Mouse (Mus musculus): ENCODE results near the gene Gpbp1. TPM values are rescaled to one million over a fixed set of nuclear protein-coding genes. Genes with fewer than 3 reads are reported as not detected.
A peak's percentile ranks its signal among the peaks of the same experiment; 100 is the strongest.

Gpbp1 gene
- total RNA-seq (2021) = 10 to 100 TPM; 64.9 to 74.7 TPM
- long read RNA-seq, experiment 1, transcript Gpbp1-202 (12 exons, 3,299 nt) = minor isoform, 28 of 95 reads
- long read RNA-seq, experiment 1, transcript Gpbp1-201 (13 exons, 3,694 nt) = major isoform, 39 of 95 reads
- long read RNA-seq, experiment 1, partial matches to known transcripts = 2 of 95 reads
- long read RNA-seq, experiment 1, other reads (novel, unspliced or antisense) = 26 of 95 reads
- long read RNA-seq, experiment 2, transcript Gpbp1-201 (13 exons, 3,694 nt) = major isoform, 44 of 122 reads
- long read RNA-seq, experiment 2, transcript Gpbp1-202 (12 exons, 3,299 nt) = minor isoform, 40 of 122 reads
- long read RNA-seq, experiment 2, partial matches to known transcripts = 9 of 122 reads
- long read RNA-seq, experiment 2, other reads (novel, unspliced or antisense) = 29 of 122 reads

DNA sequence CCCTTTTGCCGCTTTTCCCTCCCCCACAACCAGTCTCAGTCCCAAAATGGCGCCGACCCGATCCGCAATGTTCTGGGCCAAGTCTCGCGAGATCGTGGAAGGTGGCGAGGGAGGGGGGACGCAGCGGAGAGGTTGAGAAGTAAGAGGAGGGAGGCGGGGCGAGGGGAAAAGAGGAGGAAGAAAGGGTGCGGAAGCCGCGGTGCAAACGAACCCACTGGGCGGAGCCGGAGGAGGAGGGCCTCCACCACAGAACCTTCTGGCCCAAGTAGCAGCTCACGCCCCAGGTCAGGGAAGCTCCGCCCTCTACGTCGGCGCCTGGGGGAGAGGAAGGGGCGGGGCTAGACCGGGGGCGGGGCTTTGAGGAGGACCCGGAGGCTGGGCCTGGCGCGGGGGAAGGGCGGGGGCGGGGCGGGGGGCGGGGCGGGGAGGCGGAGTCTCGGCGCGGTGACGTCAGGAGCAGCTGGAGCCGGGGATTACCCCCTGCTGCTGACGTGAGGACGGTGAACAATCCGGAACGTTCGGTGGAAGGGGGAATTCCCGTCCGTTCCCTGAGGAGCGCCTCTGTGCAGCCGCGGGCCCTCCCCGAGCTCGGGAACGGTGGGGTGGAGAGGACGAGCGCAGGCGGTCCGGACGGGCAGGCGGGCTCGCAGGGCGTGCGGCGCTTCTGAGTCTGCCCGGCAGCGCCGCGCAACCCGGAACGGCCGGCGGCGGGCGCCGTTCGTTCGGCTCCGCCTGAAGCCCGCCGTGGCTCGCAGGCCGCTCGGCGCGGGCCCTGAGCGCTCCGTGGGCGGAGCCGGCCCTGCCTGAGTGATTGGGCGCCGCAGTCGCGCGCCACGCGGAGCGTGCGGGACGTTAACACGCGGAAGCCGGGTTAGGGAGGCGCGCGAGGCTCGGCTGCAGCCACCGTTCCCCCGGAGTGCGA is at the start of gene Gpbp1:
TSS of gene Gpbp1 (minus strand) at position 310 of the 922 bp plus-strand sequence.
- DNase-seq (ENCODE audit: low spot score in 2 of 2) = peak; percentile 99 to 100

DNA sequence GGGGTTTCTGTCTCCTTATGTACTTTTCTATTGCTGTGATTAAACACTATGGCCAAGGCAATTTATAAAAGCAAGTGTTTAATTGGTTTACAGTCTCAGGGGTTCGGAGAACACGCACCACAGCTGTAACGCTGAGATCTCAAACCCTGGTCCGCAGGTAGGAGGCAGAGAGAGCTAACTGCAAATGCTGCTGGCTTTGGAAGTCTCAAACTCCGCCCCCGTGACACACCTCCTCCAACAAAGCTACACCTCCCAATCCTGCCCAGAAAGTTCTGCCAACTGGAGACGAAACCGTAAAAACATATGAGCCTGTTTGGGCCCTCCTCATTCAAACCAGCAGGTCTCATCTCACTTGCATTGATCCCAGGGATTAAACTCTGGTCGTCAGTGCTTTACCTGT is 47.8 kb upstream of the Gpbp1 start:
- DNase-seq (ENCODE audit: low spot score in 2 of 2) = no peak

DNA sequence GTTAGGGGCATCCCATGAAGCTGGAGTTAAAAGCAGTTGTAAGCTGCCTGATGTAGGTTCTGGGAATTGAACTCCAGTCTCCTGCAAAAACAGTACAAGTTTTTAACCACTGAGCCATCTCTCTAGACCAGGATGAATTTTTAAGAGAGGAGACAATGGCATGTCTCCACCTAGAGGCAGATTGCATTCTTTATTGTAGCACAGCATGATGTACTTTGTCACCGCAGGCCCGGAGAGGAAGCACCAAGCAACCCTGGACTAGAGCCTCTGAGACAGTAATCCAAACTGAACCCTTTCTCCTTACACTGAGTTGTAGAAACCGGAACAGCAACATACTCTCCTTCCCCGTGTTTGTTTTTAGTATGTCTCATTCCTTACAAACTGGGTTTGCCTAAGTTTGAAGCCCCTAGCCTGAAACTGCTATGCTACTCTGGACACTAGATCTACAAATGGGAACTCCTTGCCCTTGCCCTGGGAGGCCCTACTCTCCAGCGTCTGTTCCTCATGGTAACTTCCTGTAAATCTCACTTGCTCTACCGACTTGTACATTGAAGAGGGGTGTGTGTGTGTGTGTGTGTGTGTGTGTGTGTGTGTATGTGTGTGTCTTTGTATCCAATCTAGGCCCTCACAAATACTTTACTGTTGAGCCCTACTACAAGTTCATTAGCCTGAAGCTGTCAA is 46.4 kb upstream of the Gpbp1 start:
- DNase-seq (ENCODE audit: low spot score in 2 of 2) = no peak

DNA sequence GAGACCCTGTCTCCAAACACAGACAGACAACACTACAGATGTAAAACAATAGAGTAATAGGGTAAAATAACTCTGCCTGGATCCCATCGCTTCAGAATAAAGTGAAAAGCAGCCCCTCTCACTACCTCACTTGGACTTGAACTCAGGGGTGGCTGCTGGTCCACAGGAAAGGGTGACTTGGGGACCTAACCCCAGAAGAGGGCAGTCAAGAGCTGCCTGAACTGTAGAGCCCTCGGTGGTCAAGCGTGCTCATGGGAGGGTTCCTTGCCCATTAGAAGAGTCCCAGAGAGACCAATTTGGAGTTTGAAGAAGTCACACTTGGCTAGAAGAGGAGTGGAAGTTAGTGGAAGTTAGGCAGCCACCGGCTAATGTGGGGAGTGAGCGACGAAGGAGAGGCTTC is 44.2 kb upstream of the Gpbp1 start:
- DNase-seq (ENCODE audit: low spot score in 2 of 2) = no peak

DNA sequence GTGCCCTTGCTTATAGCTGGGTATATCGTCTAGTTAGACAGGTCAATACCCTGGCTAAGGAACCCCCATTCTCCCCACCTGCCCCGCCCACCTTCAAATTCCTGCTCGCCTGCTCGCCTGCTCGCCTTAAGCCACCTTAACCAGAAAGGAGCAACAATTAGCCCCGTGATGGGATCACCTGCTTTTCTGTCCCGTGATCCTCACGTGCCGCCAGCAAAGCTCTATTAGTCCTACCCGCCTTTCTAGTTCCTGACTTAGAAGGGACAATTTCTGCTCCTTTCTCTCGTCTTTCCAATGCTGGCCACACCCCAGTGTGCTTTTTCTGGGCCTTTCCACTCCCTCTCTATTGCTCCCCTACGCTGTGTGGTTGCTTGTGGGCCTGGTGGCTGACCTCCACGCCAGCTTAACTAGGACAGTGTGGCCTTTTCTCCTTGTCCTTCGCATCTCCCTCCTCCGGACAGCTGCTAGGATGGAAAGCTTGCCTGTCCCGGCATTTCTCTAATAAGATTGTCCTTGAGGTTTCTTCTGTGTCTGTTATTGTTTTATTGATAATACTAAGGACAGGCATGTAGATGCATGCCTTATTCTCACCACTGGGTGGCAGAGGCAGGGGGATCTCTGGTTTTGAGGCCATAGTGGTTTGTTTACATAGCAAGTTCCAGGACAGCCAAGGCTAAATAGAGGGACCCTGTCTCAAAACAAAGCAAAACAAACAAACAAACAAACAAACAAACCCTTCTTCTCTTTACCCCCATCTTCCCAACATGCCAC is 42.5 kb upstream of the Gpbp1 start:
- no peak for DNase-seq (ENCODE audit: low spot score in 2 of 2)

DNA sequence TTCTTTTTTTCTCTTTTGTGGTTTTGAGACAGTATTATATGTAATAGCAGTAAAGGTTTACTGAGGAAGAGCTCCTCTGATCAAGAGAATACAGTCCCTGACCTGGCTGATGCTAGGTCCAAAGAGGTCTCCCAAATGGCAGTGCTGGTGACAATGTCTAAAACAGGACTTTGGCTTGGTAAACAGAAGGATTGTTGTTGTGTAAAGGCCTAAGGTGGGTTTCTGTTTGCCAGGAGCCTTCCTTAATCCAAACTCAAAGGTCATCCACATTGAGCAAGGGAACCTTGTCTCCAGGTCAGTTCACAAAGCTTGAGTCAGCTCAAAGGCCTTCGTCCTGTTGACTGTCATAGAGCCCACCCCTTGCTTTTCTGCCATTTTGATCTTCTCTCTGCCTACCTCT is 41.8 kb upstream of the Gpbp1 start:
- no peak for DNase-seq (ENCODE audit: low spot score in 2 of 2)

DNA sequence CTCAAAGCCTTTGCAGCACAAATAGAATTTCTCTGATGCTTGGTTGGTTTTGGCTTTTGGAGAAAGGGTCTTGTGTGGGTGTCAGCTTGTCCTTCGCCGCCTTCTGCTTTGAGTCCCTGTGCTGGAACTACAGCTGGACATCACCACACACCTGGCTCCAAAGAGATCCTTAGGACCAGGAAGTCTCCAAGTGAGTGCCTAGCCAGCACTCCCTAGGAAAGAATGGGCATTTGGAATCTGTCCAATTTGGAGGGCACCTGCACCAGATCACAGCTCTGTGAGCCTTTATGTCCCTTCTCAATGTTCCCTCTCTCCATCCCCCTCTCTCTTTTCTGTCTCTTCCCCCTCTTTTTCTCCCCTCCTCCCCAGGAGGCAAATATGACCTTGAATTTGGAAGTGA is 34.4 kb upstream of the Gpbp1 start:
- DNase-seq (ENCODE audit: low spot score in 2 of 2) = no peak

DNA sequence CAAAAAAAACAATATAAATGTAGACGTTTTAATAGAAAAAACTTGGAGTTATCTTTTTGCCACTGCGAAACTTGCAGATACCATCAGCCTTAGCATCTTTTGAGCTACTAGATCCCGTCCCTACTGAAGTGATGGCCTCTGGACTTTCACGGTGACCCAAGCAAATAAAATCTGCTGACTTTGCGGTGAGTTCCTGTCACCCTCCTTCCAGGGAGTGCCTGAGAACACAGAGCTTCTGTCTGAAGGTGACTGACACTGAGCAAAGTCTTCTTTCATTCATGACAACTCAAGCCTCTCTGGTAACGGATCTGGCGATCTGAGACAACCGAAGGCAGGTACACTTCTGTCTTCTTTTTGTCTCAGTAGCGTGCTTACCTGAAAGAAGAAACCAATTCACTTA is 32.4 kb upstream of the Gpbp1 start:
- no peak for DNase-seq (ENCODE audit: low spot score in 2 of 2)

DNA sequence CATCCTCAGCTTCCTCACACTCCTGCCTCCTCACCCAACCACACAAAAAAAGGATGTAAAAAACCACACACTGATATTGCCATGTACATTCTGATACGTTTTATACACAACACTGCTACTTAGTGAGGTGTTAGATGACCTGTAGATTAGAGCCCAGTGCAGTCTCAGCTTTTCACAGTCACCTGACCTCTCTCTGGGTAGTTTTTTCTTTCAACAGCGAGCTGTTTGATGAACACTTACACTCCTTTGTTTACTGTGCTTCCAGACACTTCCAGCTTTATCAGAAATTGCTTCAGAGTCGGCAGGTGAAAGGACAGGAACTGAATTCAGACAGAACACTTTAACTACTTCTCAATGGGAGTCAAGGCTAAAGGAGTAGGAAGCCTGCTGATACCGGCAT is 30.5 kb upstream of the Gpbp1 start:
- DNase-seq (ENCODE audit: low spot score in 2 of 2) = no peak

DNA sequence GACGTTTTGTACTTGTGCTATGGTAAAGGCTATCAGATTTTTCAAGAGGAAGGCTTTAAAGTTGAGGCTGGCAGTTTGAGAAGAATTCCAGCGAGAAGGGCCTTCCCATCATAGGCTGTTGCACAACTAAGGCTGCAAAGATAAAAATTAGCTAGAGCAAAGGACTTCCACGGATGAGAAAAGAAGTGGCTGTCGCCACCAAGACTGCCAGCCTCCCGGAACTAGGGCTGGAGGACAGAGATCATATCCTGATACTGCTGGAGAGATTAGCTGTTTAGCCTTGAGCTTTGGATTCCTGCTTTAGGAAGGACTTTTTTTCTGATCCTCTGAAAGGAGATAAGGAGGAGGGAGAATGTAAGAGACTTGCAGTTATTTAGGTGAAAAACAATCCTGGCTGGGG is 28.4 kb upstream of the Gpbp1 start:
- no peak for DNase-seq (ENCODE audit: low spot score in 2 of 2)

DNA sequence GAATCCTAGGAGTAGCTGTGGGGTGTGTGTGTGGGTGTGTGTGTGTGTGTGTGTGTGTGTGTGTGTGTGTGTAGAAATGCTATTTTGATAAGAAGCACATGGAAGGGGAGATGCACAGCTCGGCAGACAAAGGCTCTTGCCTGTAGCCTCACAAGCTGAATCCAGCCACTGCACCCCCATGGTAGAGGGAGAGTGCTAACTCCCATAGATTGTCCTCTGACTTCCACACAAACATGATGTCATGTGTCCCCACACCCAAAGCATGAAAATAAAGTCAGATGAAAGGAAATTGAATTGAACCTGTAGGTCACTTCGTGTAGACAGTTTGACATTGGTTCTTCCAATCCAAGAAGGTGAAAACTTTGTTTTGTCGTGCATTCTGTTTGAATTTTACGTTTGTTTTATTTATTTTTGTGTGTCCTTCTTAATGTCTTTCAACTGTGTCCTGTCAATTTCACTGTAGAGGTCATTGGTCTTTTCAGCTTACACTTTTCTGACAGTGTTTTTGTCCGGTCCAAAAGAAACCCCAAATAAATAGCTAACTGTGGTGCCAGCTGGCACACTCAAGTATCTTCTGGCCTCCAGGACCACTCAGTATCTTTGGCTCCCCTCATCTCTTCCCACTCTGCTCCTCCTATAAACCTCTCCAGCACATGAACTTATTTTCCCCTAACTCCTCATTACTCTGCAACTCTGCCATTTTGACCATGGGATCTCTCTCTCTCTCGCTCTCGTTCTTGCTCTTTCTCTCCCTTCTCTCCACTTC is 26.7 kb upstream of the Gpbp1 start:
- no peak for DNase-seq (ENCODE audit: low spot score in 2 of 2)

DNA sequence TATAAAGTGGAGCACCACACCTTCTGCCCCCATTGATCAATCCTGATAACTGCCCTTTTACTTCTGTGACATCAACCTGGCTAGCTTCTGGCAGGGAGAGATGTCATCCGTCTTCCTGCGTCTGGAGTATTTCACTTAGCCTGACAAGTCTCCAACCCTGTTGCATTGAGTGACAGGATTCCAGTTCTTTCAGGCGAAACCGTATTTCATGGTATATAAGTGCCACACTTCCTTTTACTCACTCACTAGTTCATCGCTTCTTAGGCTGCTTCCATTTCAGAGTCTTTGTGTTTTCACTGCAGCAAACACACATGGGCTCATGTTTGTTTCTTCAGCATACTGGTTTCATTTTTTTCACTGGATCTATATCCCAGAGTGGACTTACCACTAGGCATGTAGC is 19.5 kb upstream of the Gpbp1 start:
- DNase-seq (ENCODE audit: low spot score in 2 of 2) = no peak

DNA sequence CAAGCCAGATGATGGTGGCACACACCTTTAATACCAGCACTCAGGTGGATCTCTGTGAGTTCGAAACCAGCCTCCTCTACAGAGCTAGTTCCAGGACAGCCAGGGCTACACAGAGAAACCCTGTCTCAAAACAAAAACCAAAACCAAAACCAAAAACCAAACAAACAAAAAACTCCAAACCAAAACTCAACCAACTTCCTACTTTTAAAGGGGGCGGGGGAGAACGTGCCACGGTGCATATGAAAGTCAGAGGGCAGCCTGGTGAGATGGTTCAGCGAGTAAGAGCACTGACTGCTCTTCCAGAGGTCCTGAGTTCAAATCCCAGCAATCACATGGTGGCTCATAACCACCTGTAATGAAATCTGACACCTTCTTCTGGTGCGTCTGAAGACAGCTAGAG is 18.7 kb upstream of the Gpbp1 start:
- DNase-seq (ENCODE audit: low spot score in 2 of 2) = no peak

DNA sequence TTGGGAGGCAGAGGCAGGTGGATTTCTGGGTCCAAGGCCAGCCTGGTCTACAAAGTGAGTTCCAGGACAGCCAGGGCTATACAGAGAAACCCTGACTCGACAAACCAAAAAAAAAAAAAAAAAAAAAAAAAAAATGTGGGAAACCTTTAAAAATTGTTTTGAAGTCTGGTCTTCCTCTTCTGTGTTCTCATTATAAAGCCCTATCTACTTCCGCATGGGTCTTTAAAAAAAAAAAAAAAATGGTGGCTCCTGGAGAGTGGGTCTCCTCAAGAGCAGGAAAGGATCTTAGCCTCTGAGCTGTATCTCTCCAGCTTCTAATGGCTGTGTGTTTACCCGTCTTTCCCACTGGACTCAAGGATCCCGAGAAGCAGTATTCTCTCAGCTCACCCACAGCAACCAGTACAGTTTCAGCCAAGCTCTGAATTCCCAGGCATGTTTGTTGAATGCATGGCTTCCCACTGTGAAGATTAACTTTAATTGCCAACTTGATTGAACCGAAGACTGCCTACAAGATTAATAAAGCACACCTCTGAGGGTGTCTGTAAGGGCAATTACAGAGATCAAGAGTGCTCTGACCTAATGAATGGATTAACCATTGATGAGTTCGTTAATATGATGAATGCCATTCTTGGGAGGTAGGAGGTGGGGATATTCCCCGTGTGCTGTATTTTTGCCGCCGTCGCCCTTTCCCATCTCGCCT is 4.6 kb upstream of the Gpbp1 start:
- DNase-seq (ENCODE audit: low spot score in 2 of 2) = no peak

DNA sequence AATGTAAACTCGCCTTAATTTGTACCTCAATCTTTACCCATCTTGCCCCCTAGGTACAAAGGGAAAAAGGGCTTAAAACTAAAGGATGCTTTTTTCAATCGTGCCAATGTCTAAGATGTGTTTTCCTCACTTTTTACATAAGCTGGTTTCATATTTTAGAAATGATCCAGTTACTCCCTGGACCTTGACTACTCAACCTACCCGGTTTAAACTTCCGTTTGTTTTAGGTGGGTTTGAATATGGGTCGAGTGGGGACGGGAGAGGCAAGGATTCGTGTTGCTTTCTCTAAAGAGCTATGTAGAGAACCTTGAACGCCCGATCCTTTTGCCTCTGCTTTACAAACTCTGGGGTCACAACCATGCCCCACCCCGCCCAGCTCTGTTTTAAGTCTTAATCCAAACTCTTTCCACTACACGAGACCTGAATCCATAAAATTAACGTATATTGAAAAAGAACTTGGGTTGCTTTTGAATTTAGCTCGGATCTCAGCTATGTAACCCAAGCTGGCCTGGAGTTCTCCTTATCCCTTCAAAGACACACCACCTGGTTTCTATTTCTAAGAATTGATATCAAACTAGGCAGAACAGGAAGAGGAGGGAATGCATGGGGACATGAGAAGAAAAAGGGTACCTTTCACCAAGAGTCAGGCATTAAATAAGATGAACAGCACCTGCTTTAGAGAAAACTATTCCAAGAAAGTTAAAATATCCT is 1.3 kb upstream of the Gpbp1 start:
- DNase-seq (ENCODE audit: low spot score in 2 of 2) = no peak

DNA sequence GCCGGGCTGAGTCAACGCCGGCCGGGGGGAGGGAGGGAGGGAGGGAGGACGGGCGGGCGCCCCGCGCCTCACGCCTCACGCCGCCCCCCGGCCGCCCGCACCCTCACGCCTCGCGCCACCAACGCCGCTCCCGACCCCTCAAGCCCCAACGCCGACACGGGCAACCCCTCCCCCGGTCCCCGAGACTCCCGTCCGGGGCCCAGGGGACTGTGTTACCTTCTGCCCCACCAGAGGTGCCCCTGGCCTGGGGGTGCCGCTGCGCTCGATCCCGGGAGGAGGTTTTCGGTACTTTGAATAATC is 459 bp downstream of the Gpbp1 start:
- no peak for DNase-seq (ENCODE audit: low spot score in 2 of 2)

DNA sequence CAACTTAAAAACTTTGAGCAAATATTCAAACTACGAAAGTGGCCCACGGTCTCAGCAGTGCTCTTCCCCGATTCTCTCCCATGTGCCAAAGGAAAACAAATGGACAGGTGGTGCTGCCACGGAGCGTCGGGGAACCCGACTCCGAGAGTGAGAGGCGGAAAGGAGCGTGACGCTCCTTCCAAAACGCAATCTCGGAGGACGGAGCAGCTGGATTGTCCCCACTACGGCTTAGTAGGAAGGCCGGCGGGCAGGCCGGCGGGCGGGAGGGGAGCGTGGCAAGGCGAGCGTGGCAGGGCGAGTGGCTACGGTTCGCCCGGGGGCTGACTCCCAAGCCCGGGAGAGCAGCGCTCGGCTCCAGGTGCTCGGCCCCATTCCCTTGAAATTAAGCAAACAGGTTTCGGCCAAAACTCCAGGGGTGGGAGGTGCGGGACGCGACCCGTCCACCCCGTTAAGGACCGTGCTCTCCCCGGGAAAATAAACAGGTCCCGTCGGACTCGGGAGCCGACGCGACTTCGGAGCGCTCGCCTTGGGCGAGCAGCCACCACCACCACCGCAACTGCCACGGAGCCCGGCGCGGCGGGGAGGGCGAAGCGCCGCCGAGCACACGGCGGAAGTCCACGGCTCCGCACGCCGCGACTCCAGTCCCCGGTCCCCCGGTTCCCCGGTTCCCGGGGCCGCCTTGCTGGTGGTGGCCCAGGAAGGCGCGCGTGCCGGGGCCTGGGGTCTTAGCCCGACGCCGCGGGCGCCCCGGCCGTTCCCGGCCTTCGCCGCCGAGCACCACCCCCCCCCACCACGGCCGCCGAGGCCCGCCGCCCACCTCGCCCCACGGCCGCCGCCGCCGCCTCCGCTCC is 1.0 kb downstream of the Gpbp1 start:
- peak; percentile 30 to 53 for DNase-seq (ENCODE audit: low spot score in 2 of 2)

DNA sequence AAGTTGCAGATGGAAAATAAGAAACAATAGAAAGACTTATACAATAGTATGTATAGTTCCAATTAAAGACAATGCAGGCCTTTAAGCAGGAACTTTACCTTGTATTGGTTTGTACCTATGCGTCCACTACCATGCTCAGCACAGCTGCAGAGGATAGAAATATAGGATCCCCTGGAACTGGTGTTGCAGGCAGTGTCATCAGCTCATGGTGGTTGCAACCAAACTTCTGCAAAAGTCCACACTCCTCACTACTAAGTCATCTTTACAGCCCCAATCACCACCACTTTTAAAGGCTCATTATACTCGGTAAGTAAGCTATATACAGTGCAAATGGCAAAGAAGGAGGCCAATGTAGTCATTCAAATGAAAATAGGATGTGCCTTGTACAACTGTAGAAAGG is 12.2 kb downstream of the Gpbp1 start:
- DNase-seq (ENCODE audit: low spot score in 2 of 2) = no peak
